Mouse (Mus musculus): ENCODE results near the gene Zfp1.

DNA sequence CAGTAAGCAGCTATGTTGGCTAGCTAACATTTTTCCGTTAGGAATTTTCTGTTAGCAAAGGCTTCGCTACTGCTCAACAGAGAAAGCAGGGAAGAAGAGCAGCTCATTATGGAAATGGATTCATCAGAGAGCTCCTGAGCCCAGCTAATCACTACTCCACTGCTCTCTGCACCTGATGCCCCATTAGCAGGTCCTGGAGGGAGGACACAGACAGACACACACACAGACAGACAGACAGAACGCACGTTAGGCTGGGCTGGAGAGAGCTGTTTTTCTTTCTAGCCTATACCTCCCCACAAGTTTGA, 74.2 kb downstream of the Zfp1 start:
- TF ChIP-seq POLR2A (IDR thresholded peaks at IDR 0.05; ENCODE audit: borderline replicate concordance, control insufficient read depth, low read depth, low read length) (no peak), CTCF (IDR thresholded peaks at IDR 0.05; ENCODE audit: control insufficient read depth, insufficient read depth, low read length) (no peak)

All from bone marrow, adult 2 months (tissue).